Mouse (Mus musculus): ENCODE results near the gene Car2. TPM values are rescaled to one million over a fixed set of nuclear protein-coding genes. Genes with fewer than 3 reads are reported as not detected.

The Car2 gene
- total and polyA plus RNA-seq, 2 experiments = 13.5 to 32.8 TPM

DNA sequence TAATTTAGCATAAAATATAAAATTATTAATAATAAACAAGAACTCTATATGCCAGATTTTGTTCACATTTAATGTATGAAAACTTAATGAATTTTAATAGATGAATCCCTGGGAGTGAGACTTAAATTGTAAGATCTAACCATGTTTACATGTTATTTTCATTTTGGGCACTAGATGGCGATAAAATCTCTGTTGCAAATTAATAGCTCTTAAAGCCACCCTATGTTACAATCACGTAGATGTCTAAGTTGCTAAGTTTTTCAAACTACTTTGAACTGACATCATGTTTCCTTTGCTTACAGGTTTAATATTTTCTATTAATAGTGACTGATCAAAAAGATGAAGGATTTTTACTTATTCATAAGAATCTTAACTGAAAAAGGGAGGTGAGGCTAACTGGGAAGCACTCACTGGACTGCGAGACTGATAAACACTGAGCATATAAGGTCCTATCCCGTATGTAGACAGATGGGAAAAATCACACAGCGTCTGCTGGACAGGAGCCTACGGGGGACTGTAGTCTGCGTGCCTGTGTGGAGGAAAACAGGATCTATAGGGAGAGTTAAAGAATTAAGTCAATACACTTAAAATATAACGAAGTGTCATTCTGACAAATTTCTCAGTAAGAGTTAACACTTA is 11.6 kb upstream of the Car2 start:
- 42% methylated on average over 8 of the region's 8 CpGs for WGBS
- Histone ChIP-seq H3K79me2 (ENCODE audit: control insufficient read depth, insufficient read depth, low read length) (no peaks in the 10 kb centered on the region), H3K9ac (ENCODE audit: low read depth, low read length) (no peak overlapping the region), H3K36me3 (ENCODE audit: control insufficient read depth, insufficient read depth, low read length) (peaks cover 16% of the 10 kb centered on the region), H3K4me3 (ENCODE audit: insufficient read depth, low read depth, low read length) (no peak overlapping the region), H3K27ac (replicated peaks; ENCODE audit: insufficient read depth, low read depth, low read length) (no peak overlapping the region), H3K27me3 (ENCODE audit: control insufficient read depth, insufficient read depth, low read length) (no peaks in the 10 kb centered on the region), H3K4me1 (ENCODE audit: control insufficient read depth, insufficient read depth, low read length) (peaks cover 2% of the 10 kb centered on the region)
- TF ChIP-seq CTCF (IDR thresholded peaks at IDR 0.05; ENCODE audit: low read depth, low read length) (peak; percentile 66), POLR2A (IDR thresholded peaks at IDR 0.05; ENCODE audit: extremely low read depth, insufficient read depth, low read length) (no peak)
- DNase-seq (ENCODE audit: extremely low read depth, low read depth, low spot score) = peak; percentile 78

GRCm38 (mm10) chr3:14876325-14876918 is 9.7 kb upstream of the Car2 start:
- Histone ChIP-seq H3K9ac (ENCODE audit: low read depth, low read length) (no peak overlapping the region), H3K79me2 (ENCODE audit: control insufficient read depth, insufficient read depth, low read length) (no peaks in the 10 kb centered on the region), H3K27ac (replicated peaks; ENCODE audit: insufficient read depth, low read depth, low read length) (no peak overlapping the region), H3K4me1 (ENCODE audit: control insufficient read depth, insufficient read depth, low read length) (no peaks in the 10 kb centered on the region), H3K4me3 (ENCODE audit: insufficient read depth, low read depth, low read length) (no peak overlapping the region), H3K36me3 (ENCODE audit: control insufficient read depth, insufficient read depth, low read length) (peaks cover 6% of the 10 kb centered on the region), H3K27me3 (ENCODE audit: control insufficient read depth, insufficient read depth, low read length) (no peaks in the 10 kb centered on the region)
- TF ChIP-seq POLR2A (IDR thresholded peaks at IDR 0.05; ENCODE audit: extremely low read depth, insufficient read depth, low read length) = no peak
- no peak for TF ChIP-seq CTCF (IDR thresholded peaks at IDR 0.05; ENCODE audit: low read depth, low read length)
- DNase-seq (ENCODE audit: extremely low read depth, low read depth, low spot score) = no peak
- WGBS = 84% methylated on average over 9 of the region's 9 CpGs

DNA sequence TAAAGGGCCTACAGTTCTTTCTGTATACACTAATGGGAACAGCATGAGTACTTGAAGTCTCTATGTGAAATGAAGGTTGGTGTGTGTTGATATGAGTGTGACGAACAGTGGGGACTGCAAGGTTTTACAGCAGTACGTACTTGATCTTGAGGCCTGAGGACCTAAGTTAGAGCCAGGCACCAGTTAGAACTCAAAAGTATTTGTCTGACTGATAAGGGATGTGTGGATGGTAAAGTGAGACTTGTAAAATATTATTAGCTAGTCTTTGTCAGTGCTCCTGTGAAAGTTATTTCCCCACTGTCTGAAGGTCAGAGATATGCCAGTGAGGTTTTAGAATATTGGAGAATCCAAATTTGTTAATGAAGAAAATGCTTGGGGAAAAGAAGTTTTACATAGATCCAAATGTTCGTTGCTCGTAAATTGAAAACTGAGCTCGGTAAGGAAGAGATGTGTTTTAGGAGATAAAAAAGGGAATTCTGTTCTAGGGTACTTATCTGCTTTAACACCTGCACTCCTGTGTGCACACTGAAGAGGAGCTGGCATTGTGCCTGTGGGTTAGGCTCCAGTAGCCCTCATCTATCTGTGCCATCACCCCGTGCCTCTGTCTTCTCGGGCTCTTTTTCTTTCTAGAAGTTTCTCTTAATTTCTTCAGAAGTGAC is 8.7 kb upstream of the Car2 start:
- H3K79me2 ChIP-seq (ENCODE audit: control insufficient read depth, insufficient read depth, low read length) = no peaks in the 10 kb centered on the region
- no peak overlapping the region for H3K4me3 ChIP-seq (ENCODE audit: insufficient read depth, low read depth, low read length)

GRCm38 (mm10) chr3:14878749-14879223 is 7.3 kb upstream of the Car2 start:
- Histone ChIP-seq H3K4me1 (ENCODE audit: control insufficient read depth, insufficient read depth, low read length) (no peaks in the 10 kb centered on the region), H3K27me3 (ENCODE audit: control insufficient read depth, insufficient read depth, low read length) (no peaks in the 10 kb centered on the region), H3K79me2 (ENCODE audit: control insufficient read depth, insufficient read depth, low read length) (no peaks in the 10 kb centered on the region), H3K4me3 (ENCODE audit: insufficient read depth, low read depth, low read length) (no peak overlapping the region), H3K9ac (ENCODE audit: low read depth, low read length) (no peak overlapping the region), H3K27ac (replicated peaks; ENCODE audit: insufficient read depth, low read depth, low read length) (no peak overlapping the region), H3K36me3 (ENCODE audit: control insufficient read depth, insufficient read depth, low read length) (no peaks in the 10 kb centered on the region)
- TF ChIP-seq POLR2A (IDR thresholded peaks at IDR 0.05; ENCODE audit: extremely low read depth, insufficient read depth, low read length) = no peak
- no peak for TF ChIP-seq CTCF (IDR thresholded peaks at IDR 0.05; ENCODE audit: low read depth, low read length)
- 71% methylated on average over 6 of the region's 6 CpGs for WGBS
- no peak for DNase-seq (ENCODE audit: extremely low read depth, low read depth, low spot score)

More for the DNA sequence above, 8.7 kb upstream of the Car2 start:
- no peak for DNase-seq (ENCODE audit: extremely low read depth, low read depth, low spot score)
- TF ChIP-seq CTCF (IDR thresholded peaks at IDR 0.05; ENCODE audit: low read depth, low read length) (no peak), POLR2A (IDR thresholded peaks at IDR 0.05; ENCODE audit: extremely low read depth, insufficient read depth, low read length) (no peak)
- no peak overlapping the region for H3K27ac ChIP-seq (replicated peaks; ENCODE audit: insufficient read depth, low read depth, low read length)
- H3K9ac ChIP-seq (ENCODE audit: low read depth, low read length) = no peak overlapping the region
- 89% methylated on average over 7 of the region's 7 CpGs for WGBS
- no peaks in the 10 kb centered on the region for H3K27me3 ChIP-seq (ENCODE audit: control insufficient read depth, insufficient read depth, low read length)
- H3K4me1 ChIP-seq (ENCODE audit: control insufficient read depth, insufficient read depth, low read length) = no peaks in the 10 kb centered on the region
- no peaks in the 10 kb centered on the region for H3K36me3 ChIP-seq (ENCODE audit: control insufficient read depth, insufficient read depth, low read length)

GRCm38 (mm10) chr3:14879293-14879692 is 6.8 kb upstream of the Car2 start:
- TF ChIP-seq CTCF (IDR thresholded peaks at IDR 0.05; ENCODE audit: low read depth, low read length) (no peak), POLR2A (IDR thresholded peaks at IDR 0.05; ENCODE audit: extremely low read depth, insufficient read depth, low read length) (no peak)
- H3K36me3 ChIP-seq (ENCODE audit: control insufficient read depth, insufficient read depth, low read length) = no peaks in the 10 kb centered on the region
- H3K4me1 ChIP-seq (ENCODE audit: control insufficient read depth, insufficient read depth, low read length) = no peaks in the 10 kb centered on the region
- H3K27ac ChIP-seq (replicated peaks; ENCODE audit: insufficient read depth, low read depth, low read length) = no peak overlapping the region
- no peak overlapping the region for H3K9ac ChIP-seq (ENCODE audit: low read depth, low read length)
- H3K27me3 ChIP-seq (ENCODE audit: control insufficient read depth, insufficient read depth, low read length) = no peaks in the 10 kb centered on the region
- H3K79me2 ChIP-seq (ENCODE audit: control insufficient read depth, insufficient read depth, low read length) = no peaks in the 10 kb centered on the region
- WGBS = 88% methylated on average over 3 of the region's 3 CpGs
- H3K4me3 ChIP-seq (ENCODE audit: insufficient read depth, low read depth, low read length) = no peak overlapping the region
- no peak for DNase-seq (ENCODE audit: extremely low read depth, low read depth, low spot score)

Data from liver, adult 2 months (tissue).